Mouse (Mus musculus) stomach, embryonic 14.5 days (tissue): Measurements from ENCODE around the gene Ndufb4. TPM values are rescaled to one million over a fixed set of nuclear protein-coding genes. Genes with fewer than 3 reads are reported as not detected.

ENCODE experiments used
- ATAC-seq: fragments of 200-750 bp; cut with Nextera tagmentation; 2 replicates; pipeline ENCODE4 v1.8.0; 2017; ENCODE audit warnings: low read depth, moderate TSS enrichment; ENCODE audit not compliant: insufficient number of reproducible peaks, insufficient read depth, low FRiP score
- H3K27ac ChIP-seq: fragments of 300-500 bp; sonication (generic); 2 replicates; pipeline ENCODE4 v1.5.1; 2014; ENCODE audit warnings: mild to moderate bottlenecking, low read length, moderate library complexity, mixed read lengths
- H3K27me3 ChIP-seq: fragments of 300-500 bp; sonication (generic); 2 replicates; pipeline ENCODE4 v1.6.1; 2014; ENCODE audit warnings: low read length, control low read depth, mixed read lengths; ENCODE audit not compliant: control insufficient read depth, insufficient read depth
- H3K36me3 ChIP-seq: fragments of 300-500 bp; sonication (generic); 2 replicates; pipeline ENCODE4 v1.6.1; 2014; ENCODE audit warnings: mild to moderate bottlenecking, control low read depth, low read length, moderate library complexity, mixed read lengths; ENCODE audit not compliant: control insufficient read depth, insufficient read depth
- H3K4me1 ChIP-seq: fragments of 300-500 bp; sonication (generic); 2 replicates; pipeline ENCODE4 v1.6.1; 2014; ENCODE audit warnings: low read length, control low read depth, mixed read lengths; ENCODE audit not compliant: control insufficient read depth, insufficient read depth
- H3K4me2 ChIP-seq: fragments of 300-500 bp; sonication (generic); replicated peaks from 2 replicates; pipeline ENCODE4 v1.6.1; 2014; ENCODE audit warnings: low read depth, low read length, control low read depth
- H3K4me3 ChIP-seq: fragments of 300-500 bp; sonication (generic); 2 replicates; pipeline ENCODE4 v1.5.1; 2014; ENCODE audit warnings: low read depth, low read length, control low read depth
- H3K9ac ChIP-seq: fragments of 300-500 bp; sonication (generic); replicated peaks from 2 replicates; pipeline ENCODE4 v1.6.1; 2014; ENCODE audit warnings: low read depth, mild to moderate bottlenecking, control low read depth, low read length, moderate library complexity, mixed read lengths
- H3K9me3 ChIP-seq: fragments of 300-500 bp; sonication (generic); 2 replicates; pipeline ENCODE4 v1.6.1; 2016; ENCODE audit warnings: low read depth, low read length, control low read depth; ENCODE audit not compliant: control insufficient read depth
- WGBS: fragments of 180-500 bp; shearing (Covaris S2); extraction: QIAGEN DNeasy Blood & Tissue Kit; methylation state at CpG from one replicate; pipeline ENCODE4 v1.1.7; 2014; 5-methylcytosine and 5-hydroxymethylcytosine counted together
- polyA plus RNA-seq: library from polyadenylated mRNA; unstranded; fragments of >200 nt; fragmentation: Nextera tagmentation; extraction: Ambion mirVana; gene quantifications from 2 replicates; pipeline ENCODE4 v1.2.1, GENCODE M21; 2014

Gene Ndufb4
- polyA plus RNA-seq, 1 experiment from 2014 or later, result 62.5 TPM

GRCm38 (mm10) chr16:37616104-37616503 is 38.1 kb downstream of the Ndufb4 start:
- no peak overlapping the region for H3K9ac ChIP-seq
- H3K4me1 ChIP-seq, result no peaks in the 10 kb centered on the region
- no peak for ATAC-seq
- H3K9me3 ChIP-seq, result no peaks in the 10 kb centered on the region
- 63% methylated on average over 8 of the region's 8 CpGs for WGBS
- no peaks in the 10 kb centered on the region for H3K36me3 ChIP-seq
- H3K27me3 ChIP-seq, result no peaks in the 10 kb centered on the region
- H3K4me2 ChIP-seq, result no peak overlapping the region
- no peak overlapping the region for H3K27ac ChIP-seq
- H3K4me3 ChIP-seq, result no peak overlapping the region

- no peaks in the 10 kb centered on the region for H3K9me3 ChIP-seq
- 57% methylated on average over 8 of the region's 8 CpGs for WGBS
- H3K4me2 ChIP-seq, result no peak overlapping the region
- no peaks in the 10 kb centered on the region for H3K4me1 ChIP-seq
- H3K36me3 ChIP-seq, result no peaks in the 10 kb centered on the region
- no peak for ATAC-seq
- H3K27me3 ChIP-seq, result no peaks in the 10 kb centered on the region
- no peak overlapping the region for H3K9ac ChIP-seq
- no peak overlapping the region for H3K4me3 ChIP-seq
- H3K27ac ChIP-seq, result no peak overlapping the region
Observed at GRCm38 (mm10) chr16:37615429-37615828, 38.8 kb downstream of the Ndufb4 start.

- no peaks in the 10 kb centered on the region for H3K4me1 ChIP-seq
- H3K27me3 ChIP-seq, result no peaks in the 10 kb centered on the region
- no peaks in the 10 kb centered on the region for H3K36me3 ChIP-seq
- no peak for ATAC-seq
- no peak overlapping the region for H3K4me3 ChIP-seq
- WGBS, result 93% methylated on average over 9 of the region's 9 CpGs
- H3K27ac ChIP-seq, result no peak overlapping the region
- no peaks in the 10 kb centered on the region for H3K9me3 ChIP-seq
- H3K4me2 ChIP-seq, result no peak overlapping the region
- H3K9ac ChIP-seq, result no peak overlapping the region
Observed at GRCm38 (mm10) chr16:37614540-37614939, 39.7 kb downstream of the Ndufb4 start.

DNA sequence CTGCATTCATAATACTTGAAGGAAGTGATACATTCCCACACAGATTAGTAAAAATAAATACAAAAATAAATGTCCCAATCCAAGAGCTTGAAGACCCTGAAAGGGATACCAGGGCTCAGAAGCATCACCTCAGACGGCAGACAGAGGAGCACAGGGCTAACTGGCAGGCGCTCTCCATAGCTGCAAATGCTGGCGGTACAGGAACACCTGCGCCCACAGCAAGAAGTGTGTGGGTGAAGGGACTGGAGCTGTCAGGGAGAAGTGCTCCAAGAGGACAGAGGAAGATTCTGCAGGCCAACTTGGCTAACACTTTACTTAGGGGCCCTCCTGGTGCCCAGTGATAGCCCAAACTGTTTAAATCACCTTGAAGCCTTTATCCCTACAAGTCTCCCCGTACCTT is 42.2 kb downstream of the Ndufb4 start:
- Histone ChIP-seq H3K4me2 (no peak overlapping the region), H3K9me3 (no peaks in the 10 kb centered on the region), H3K9ac (no peak overlapping the region), H3K4me1 (no peaks in the 10 kb centered on the region), H3K36me3 (no peaks in the 10 kb centered on the region), H3K27ac (no peak overlapping the region), H3K27me3 (no peaks in the 10 kb centered on the region), H3K4me3 (no peak overlapping the region)
- WGBS, result 84% methylated on average over 5 of the region's 5 CpGs
- ATAC-seq, result no peak

GRCm38 (mm10) chr16:37611072-37611471 is 43.2 kb downstream of the Ndufb4 start:
- Histone ChIP-seq H3K9ac (no peak overlapping the region), H3K27me3 (no peaks in the 10 kb centered on the region), H3K9me3 (no peaks in the 10 kb centered on the region), H3K4me3 (no peak overlapping the region), H3K4me2 (no peak overlapping the region), H3K4me1 (no peaks in the 10 kb centered on the region), H3K27ac (no peak overlapping the region), H3K36me3 (no peaks in the 10 kb centered on the region)
- no peak for ATAC-seq
- 71% methylated on average over 7 of the region's 7 CpGs for WGBS

- WGBS, result 73% methylated on average over 8 of the region's 8 CpGs
- Histone ChIP-seq H3K9me3 (no peaks in the 10 kb centered on the region), H3K27ac (no peak overlapping the region), H3K36me3 (no peaks in the 10 kb centered on the region), H3K4me2 (no peak overlapping the region), H3K9ac (no peak overlapping the region), H3K4me1 (no peaks in the 10 kb centered on the region), H3K27me3 (no peaks in the 10 kb centered on the region), H3K4me3 (no peak overlapping the region)
- ATAC-seq, result no peak
Observed at GRCm38 (mm10) chr16:37610333-37610732, 43.9 kb downstream of the Ndufb4 start.

DNA sequence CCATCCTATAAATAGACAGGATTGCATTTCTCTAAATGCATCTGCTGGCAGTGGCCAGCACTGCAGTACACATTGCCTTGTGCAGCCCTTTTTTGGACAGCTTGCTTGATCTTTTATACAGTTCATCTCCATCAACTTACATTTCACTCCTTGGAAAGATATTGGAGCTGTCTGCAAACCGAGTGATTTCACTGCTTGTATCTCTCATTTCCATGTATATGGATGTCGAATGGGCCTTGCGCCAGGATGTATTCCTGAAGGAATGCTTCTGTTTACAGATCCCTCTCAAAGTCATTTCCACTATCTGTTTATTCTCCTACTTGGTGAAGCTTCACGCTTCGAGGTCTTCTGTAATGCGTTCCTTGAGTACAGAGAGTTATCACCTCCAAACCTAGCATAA is 50.0 kb downstream of the Ndufb4 start:
- H3K27me3 ChIP-seq, result no peaks in the 10 kb centered on the region
- no peaks in the 10 kb centered on the region for H3K9me3 ChIP-seq
- no peak overlapping the region for H3K9ac ChIP-seq
- no peak overlapping the region for H3K27ac ChIP-seq
- no peaks in the 10 kb centered on the region for H3K36me3 ChIP-seq
- H3K4me1 ChIP-seq, result no peaks in the 10 kb centered on the region
- no peak for ATAC-seq
- H3K4me2 ChIP-seq, result no peak overlapping the region
- 69% methylated on average over 6 of the region's 6 CpGs for WGBS
- H3K4me3 ChIP-seq, result no peak overlapping the region

- Histone ChIP-seq H3K36me3 (no peaks in the 10 kb centered on the region), H3K9me3 (no peaks in the 10 kb centered on the region), H3K9ac (no peak overlapping the region), H3K4me2 (no peak overlapping the region), H3K27ac (no peak overlapping the region), H3K4me1 (no peaks in the 10 kb centered on the region), H3K4me3 (no peak overlapping the region), H3K27me3 (no peaks in the 10 kb centered on the region)
- no peak for ATAC-seq
- 89% methylated on average over 1 of the region's 1 CpGs for WGBS
Observed at GRCm38 (mm10) chr16:37603431-37603830, 50.8 kb downstream of the Ndufb4 start.

DNA sequence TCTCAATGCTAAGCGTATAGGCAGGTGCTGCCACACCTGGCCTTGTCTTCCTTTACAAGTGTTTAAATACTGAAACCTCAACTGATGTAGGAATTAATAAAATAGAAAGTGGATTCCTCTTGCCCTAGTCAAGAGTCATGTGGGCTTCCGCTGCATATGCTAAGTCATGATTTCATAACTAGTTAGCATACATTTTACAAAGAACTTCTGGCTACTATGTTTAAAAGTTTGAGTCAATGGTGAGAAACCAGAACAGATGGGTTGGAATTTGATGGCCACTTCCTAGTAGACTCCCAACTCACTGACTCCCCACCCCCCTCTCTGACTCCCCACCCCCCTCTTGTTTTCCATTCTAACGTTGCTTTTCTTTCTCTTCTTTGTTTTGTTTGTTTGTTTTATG is 54.9 kb downstream of the Ndufb4 start:
- Histone ChIP-seq H3K4me1 (no peaks in the 10 kb centered on the region), H3K4me3 (no peak overlapping the region), H3K27me3 (no peaks in the 10 kb centered on the region), H3K36me3 (no peaks in the 10 kb centered on the region), H3K9me3 (no peaks in the 10 kb centered on the region), H3K4me2 (no peak overlapping the region), H3K9ac (no peak overlapping the region), H3K27ac (no peak overlapping the region)
- ATAC-seq, result no peak
- 75% methylated on average over 3 of the region's 3 CpGs for WGBS
